Mouse (Mus musculus): ENCODE measurements at regions not wholly inside any gene's neighbourhood (a gene's known extent, or its start where the extent isn't known, plus 50 kb on each side); places are given as distances from the start of the nearest gene placed in this dataset.

DNA sequence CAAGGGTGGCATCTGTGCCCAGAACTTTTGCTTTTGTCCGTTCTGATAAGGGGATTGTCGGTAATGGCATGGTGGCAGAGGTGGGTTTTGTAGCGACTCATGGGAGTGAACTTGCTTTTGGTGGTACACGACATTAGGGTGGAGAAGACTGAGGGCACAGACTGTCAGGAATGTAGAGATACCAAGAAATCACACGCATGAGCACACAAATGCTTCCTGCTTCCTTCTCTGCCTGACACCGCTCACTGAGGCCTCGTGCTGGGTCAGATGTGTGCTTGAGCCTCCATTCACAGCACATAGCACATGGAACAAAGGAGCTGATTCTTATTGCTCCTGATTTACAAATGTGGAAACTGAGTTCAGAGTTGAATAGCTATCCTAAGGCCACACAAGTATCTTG lies 465.3 kb downstream of the Insc start:
- 78% methylated on average over 7 of the region's 7 CpGs for WGBS
- ATAC-seq (replicated peaks; ENCODE audit: insufficient number of reproducible peaks, low FRiP score, low TSS enrichment, low read depth) (no peak), DNase-seq (ENCODE audit: low spot score) (no peak)
- Histone ChIP-seq H3K36me3 (replicated peaks; ENCODE audit: control insufficient read depth, insufficient read depth, low read depth, low read length) (no peaks in the 10 kb centered on the region), H3K27ac (replicated peaks; ENCODE audit: low read depth, low read length) (no peak overlapping the region), H3K4me1 (ENCODE audit: control insufficient read depth, insufficient read depth, low read length) (no peaks in the 10 kb centered on the region), H3K4me2 (ENCODE audit: low read depth, low read length) (no peak overlapping the region), H3K27me3 (ENCODE audit: control insufficient read depth, insufficient read depth, low read length) (no peaks in the 10 kb centered on the region), H3K4me3 (ENCODE audit: low read depth, low read length) (no peak overlapping the region), H3K9me3 (replicated peaks; ENCODE audit: control insufficient read depth, low read length) (no peaks in the 10 kb centered on the region), H3K9ac (replicated peaks; ENCODE audit: low read length) (no peak overlapping the region)

DNA sequence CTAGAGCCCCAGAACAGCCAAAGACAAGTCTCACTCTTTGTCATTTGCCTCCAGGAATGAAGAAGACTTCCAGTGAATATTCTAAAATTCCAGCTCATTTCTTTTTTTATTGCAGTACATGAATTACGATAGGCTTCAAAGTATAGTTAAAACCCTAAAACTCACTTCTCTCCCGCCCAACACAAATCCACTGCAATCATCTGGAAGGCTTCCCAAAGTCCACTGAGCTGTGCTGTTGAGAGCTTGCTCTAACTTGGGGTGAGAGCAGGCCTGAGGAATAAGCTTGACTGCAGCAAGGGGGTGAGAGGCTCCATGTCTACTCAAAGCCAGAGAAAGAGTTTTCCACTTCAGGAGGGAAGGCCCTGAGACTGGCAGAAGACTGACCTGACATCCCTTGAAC lies 466.5 kb downstream of the Insc start:
- Histone ChIP-seq H3K9ac (replicated peaks; ENCODE audit: low read length) (no peak overlapping the region), H3K36me3 (replicated peaks; ENCODE audit: control insufficient read depth, insufficient read depth, low read depth, low read length) (no peaks in the 10 kb centered on the region), H3K4me2 (ENCODE audit: low read depth, low read length) (no peak overlapping the region), H3K4me1 (ENCODE audit: control insufficient read depth, insufficient read depth, low read length) (no peaks in the 10 kb centered on the region), H3K27ac (replicated peaks; ENCODE audit: low read depth, low read length) (no peak overlapping the region), H3K9me3 (replicated peaks; ENCODE audit: control insufficient read depth, low read length) (no peaks in the 10 kb centered on the region), H3K4me3 (ENCODE audit: low read depth, low read length) (no peak overlapping the region), H3K27me3 (ENCODE audit: control insufficient read depth, insufficient read depth, low read length) (no peaks in the 10 kb centered on the region)
- no peak for ATAC-seq (replicated peaks; ENCODE audit: insufficient number of reproducible peaks, low FRiP score, low TSS enrichment, low read depth)
- DNase-seq (ENCODE audit: low spot score), result no peak
- 94% methylated on average over 2 of the region's 2 CpGs for WGBS

DNA sequence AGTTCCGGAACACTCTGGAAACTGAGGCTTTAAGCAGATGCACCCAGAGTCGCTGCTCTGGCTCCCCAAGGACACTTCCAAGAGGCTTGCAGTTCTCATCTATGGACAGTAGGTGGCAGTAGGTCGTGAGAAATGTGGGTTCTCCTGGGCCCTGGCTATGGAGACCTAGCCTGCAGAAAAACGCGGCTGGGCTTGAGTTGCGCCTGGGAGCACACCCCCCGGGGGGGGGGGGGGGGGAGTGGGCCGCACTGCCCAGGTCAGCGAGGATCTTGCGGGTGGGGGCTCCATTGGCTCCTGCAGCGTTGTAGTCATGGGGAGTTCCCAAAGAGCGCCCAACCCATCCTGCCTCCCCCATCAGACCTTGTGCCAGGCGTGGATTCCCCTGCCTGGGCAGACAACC lies 473.3 kb downstream of the Insc start:
- Histone ChIP-seq H3K4me3 (ENCODE audit: low read depth, low read length) (peak overlapping the region; percentile 12), H3K4me1 (ENCODE audit: control insufficient read depth, insufficient read depth, low read length) (no peaks in the 10 kb centered on the region), H3K36me3 (replicated peaks; ENCODE audit: control insufficient read depth, insufficient read depth, low read depth, low read length) (no peaks in the 10 kb centered on the region), H3K9me3 (replicated peaks; ENCODE audit: control insufficient read depth, low read length) (no peaks in the 10 kb centered on the region), H3K4me2 (ENCODE audit: low read depth, low read length) (peak overlapping the region; percentile 59), H3K27ac (replicated peaks; ENCODE audit: low read depth, low read length) (no peak overlapping the region), H3K27me3 (ENCODE audit: control insufficient read depth, insufficient read depth, low read length) (no peaks in the 10 kb centered on the region), H3K9ac (replicated peaks; ENCODE audit: low read length) (peak overlapping the region; percentile 42)
- peak; percentile 94 for ATAC-seq (replicated peaks; ENCODE audit: insufficient number of reproducible peaks, low FRiP score, low TSS enrichment, low read depth)
- WGBS, result 2% methylated on average over 9 of the region's 13 CpGs
- peak; percentile 96 for DNase-seq (ENCODE audit: low spot score)

DNA sequence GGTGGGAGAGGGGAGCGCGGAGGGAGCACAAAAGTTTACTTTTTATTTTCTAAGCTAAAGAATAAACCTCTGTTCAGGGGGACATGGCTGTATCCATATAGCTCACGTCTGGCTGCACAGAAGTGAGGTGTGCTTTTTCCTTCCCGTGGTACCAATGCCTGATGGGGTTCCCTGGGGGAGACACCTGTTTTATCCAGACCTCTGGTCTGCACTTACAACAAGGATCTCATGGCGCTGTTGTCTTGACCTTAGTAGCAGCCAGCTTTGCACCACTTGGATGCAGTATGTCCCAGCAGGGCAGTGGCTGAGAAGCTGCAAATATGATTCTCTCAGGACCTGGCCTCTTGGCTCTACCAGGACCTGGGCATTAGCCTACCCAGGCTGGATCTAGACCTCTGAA lies 473.8 kb downstream of the Insc start:
- 2% methylated on average over 5 of the region's 5 CpGs for WGBS
- H3K4me1 ChIP-seq (ENCODE audit: control insufficient read depth, insufficient read depth, low read length), result no peaks in the 10 kb centered on the region
- no peak overlapping the region for H3K27ac ChIP-seq (replicated peaks; ENCODE audit: low read depth, low read length)
- DNase-seq (ENCODE audit: low spot score), result no peak
- H3K9ac ChIP-seq (replicated peaks; ENCODE audit: low read length), result peak overlapping the region; percentile 42
- peak overlapping the region; percentile 59 for H3K4me2 ChIP-seq (ENCODE audit: low read depth, low read length)
- H3K4me3 ChIP-seq (ENCODE audit: low read depth, low read length), result peak overlapping the region; percentile 12
- peak; percentile 35; the same call in 1 of the 2 replicates for ATAC-seq (replicated peaks; ENCODE audit: insufficient number of reproducible peaks, low FRiP score, low TSS enrichment, low read depth)
- H3K36me3 ChIP-seq (replicated peaks; ENCODE audit: control insufficient read depth, insufficient read depth, low read depth, low read length), result no peaks in the 10 kb centered on the region
- H3K27me3 ChIP-seq (ENCODE audit: control insufficient read depth, insufficient read depth, low read length), result no peaks in the 10 kb centered on the region
- H3K9me3 ChIP-seq (replicated peaks; ENCODE audit: control insufficient read depth, low read length), result no peaks in the 10 kb centered on the region

DNA sequence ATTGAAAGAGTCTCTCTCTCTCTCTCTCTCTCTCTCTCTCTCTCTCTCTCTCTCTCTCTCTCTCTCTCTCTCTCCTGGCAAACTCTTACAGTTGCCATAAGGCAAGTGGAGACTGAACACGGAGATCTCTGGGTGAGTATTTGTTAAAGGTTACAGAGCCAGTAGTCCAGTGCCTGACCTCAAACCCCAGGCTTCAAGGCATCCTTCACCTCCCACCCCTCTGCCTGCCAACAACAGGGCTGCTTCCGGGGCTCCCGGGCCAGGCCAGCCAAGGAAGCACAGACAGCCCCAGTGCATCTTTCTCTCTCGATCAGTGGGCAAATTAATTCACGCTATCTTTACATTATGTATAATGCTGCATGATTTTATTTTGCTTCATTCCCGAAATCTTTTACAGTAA lies 474.2 kb downstream of the Insc start:
- Histone ChIP-seq H3K9me3 (replicated peaks; ENCODE audit: control insufficient read depth, low read length) (no peaks in the 10 kb centered on the region), H3K27me3 (ENCODE audit: control insufficient read depth, insufficient read depth, low read length) (no peaks in the 10 kb centered on the region), H3K9ac (replicated peaks; ENCODE audit: low read length) (no peak overlapping the region), H3K36me3 (replicated peaks; ENCODE audit: control insufficient read depth, insufficient read depth, low read depth, low read length) (no peaks in the 10 kb centered on the region), H3K4me1 (ENCODE audit: control insufficient read depth, insufficient read depth, low read length) (no peaks in the 10 kb centered on the region), H3K4me3 (ENCODE audit: low read depth, low read length) (no peak overlapping the region), H3K27ac (replicated peaks; ENCODE audit: low read depth, low read length) (no peak overlapping the region), H3K4me2 (ENCODE audit: low read depth, low read length) (no peak overlapping the region)
- no peak for ATAC-seq (replicated peaks; ENCODE audit: insufficient number of reproducible peaks, low FRiP score, low TSS enrichment, low read depth)
- 26% methylated on average over 6 of the region's 6 CpGs for WGBS
- DNase-seq (ENCODE audit: low spot score), result no peak

DNA sequence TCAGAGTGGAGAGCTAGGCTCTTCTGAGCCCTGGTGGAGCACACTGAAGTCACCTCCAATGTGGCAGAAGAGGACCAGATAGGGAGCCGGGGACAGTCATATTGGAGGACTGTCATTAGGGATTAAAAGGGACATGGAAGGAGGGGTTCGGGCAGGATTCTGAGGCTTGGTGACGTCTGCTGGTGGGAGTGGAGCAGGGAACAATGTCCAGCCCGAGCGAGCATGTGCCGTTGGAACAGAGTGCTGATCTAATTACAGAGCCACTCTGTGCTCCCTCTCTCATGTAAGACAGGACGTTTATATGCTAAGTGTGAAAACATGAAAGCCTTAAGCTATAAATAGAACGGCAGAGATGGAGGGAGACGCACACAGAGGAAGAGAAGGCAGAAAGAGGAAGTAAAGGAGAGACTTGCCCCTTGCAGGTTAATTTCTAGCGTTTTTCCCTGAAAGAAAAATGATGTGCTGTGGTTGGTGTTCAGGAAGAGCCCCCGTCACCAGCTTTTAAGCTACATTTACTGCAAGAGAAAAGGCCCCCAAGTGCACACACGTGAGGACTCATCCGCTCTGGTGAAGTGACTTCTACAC lies 475.2 kb downstream of the Insc start:
- no peaks in the 10 kb centered on the region for H3K4me1 ChIP-seq (ENCODE audit: control insufficient read depth, insufficient read depth, low read length)
- ATAC-seq (replicated peaks; ENCODE audit: insufficient number of reproducible peaks, low FRiP score, low TSS enrichment, low read depth), result no peak
- H3K27me3 ChIP-seq (ENCODE audit: control insufficient read depth, insufficient read depth, low read length), result no peaks in the 10 kb centered on the region
- 31% methylated on average over 13 of the region's 13 CpGs for WGBS
- H3K27ac ChIP-seq (replicated peaks; ENCODE audit: low read depth, low read length), result no peak overlapping the region
- no peaks in the 10 kb centered on the region for H3K9me3 ChIP-seq (replicated peaks; ENCODE audit: control insufficient read depth, low read length)
- no peak overlapping the region for H3K4me3 ChIP-seq (ENCODE audit: low read depth, low read length)
- 0 out of 2 replicates have a peak overlapping the region, but pooled peaks have one; percentile 13 for H3K4me2 ChIP-seq (ENCODE audit: low read depth, low read length)
- peak; percentile 43 for DNase-seq (ENCODE audit: low spot score)
- H3K36me3 ChIP-seq (replicated peaks; ENCODE audit: control insufficient read depth, insufficient read depth, low read depth, low read length), result no peaks in the 10 kb centered on the region
- no peak overlapping the region for H3K9ac ChIP-seq (replicated peaks; ENCODE audit: low read length)

DNA sequence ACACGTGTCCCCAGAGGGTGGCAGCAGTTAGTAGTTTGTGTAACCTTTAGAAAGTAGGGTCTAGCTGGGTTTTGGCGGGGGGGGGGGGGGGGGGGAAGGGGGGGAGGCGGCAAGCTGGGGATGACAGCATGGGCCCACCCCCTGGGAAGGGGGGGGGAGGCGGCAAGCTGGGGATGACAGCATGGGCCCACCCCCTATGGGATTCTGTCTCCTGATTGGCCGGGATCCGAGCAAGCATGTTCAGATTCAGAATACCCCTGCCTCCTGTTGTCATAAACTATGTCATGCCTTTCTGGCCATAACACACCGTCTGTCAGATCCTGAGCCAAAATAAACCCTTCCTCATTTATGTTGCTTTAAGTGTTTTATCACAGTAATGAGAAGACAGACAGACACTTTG lies 479.1 kb downstream of the Insc start:
- H3K27ac ChIP-seq (replicated peaks; ENCODE audit: low read depth, low read length), result no peak overlapping the region
- no peaks in the 10 kb centered on the region for H3K4me1 ChIP-seq (ENCODE audit: control insufficient read depth, insufficient read depth, low read length)
- DNase-seq (ENCODE audit: low spot score), result peak; percentile 24
- H3K27me3 ChIP-seq (ENCODE audit: control insufficient read depth, insufficient read depth, low read length), result no peaks in the 10 kb centered on the region
- WGBS, result 60% methylated on average over 4 of the region's 7 CpGs
- ATAC-seq (replicated peaks; ENCODE audit: insufficient number of reproducible peaks, low FRiP score, low TSS enrichment, low read depth), result no peak
- H3K4me3 ChIP-seq (ENCODE audit: low read depth, low read length), result no peak overlapping the region
- H3K9ac ChIP-seq (replicated peaks; ENCODE audit: low read length), result no peak overlapping the region
- H3K4me2 ChIP-seq (ENCODE audit: low read depth, low read length), result no peak overlapping the region
- no peaks in the 10 kb centered on the region for H3K36me3 ChIP-seq (replicated peaks; ENCODE audit: control insufficient read depth, insufficient read depth, low read depth, low read length)
- H3K9me3 ChIP-seq (replicated peaks; ENCODE audit: control insufficient read depth, low read length), result no peaks in the 10 kb centered on the region

DNA sequence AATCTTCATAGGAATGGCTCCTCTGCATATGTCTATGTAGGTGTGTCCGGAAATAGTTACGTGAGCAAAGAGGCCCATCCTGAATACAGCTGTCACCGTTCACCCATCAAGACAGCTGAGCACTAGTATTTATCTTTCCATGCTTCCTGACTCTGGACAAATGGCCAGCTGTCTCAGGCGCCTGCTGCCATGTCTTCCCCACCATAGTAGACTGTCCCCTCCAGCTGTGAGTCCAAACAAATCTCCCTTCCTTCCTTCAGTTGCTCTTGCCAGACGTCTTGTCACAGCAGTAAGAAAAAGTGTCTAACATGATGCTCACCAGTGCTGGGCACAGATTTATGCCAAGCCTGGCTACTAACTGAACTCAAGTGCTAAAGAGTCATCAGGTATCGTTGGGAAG lies 487.0 kb downstream of the Insc start:
- Histone ChIP-seq H3K9me3 (replicated peaks; ENCODE audit: control insufficient read depth, low read length) (no peaks in the 10 kb centered on the region), H3K27me3 (ENCODE audit: control insufficient read depth, insufficient read depth, low read length) (no peaks in the 10 kb centered on the region), H3K27ac (replicated peaks; ENCODE audit: low read depth, low read length) (no peak overlapping the region), H3K9ac (replicated peaks; ENCODE audit: low read length) (no peak overlapping the region), H3K4me3 (ENCODE audit: low read depth, low read length) (no peak overlapping the region), H3K4me2 (ENCODE audit: low read depth, low read length) (no peak overlapping the region), H3K36me3 (replicated peaks; ENCODE audit: control insufficient read depth, insufficient read depth, low read depth, low read length) (no peaks in the 10 kb centered on the region), H3K4me1 (ENCODE audit: control insufficient read depth, insufficient read depth, low read length) (0 out of 2 replicates have a peak, but pooled peaks cover 2% of the 10 kb centered on the region)
- no peak for DNase-seq (ENCODE audit: low spot score)
- 78% methylated on average over 6 of the region's 6 CpGs for WGBS
- no peak for ATAC-seq (replicated peaks; ENCODE audit: insufficient number of reproducible peaks, low FRiP score, low TSS enrichment, low read depth)
